Mouse (Mus musculus): Measurements from ENCODE around the gene Armc8.
A peak's percentile ranks its signal among the peaks of the same experiment; 100 is the strongest.

Gene Armc8

DNA sequence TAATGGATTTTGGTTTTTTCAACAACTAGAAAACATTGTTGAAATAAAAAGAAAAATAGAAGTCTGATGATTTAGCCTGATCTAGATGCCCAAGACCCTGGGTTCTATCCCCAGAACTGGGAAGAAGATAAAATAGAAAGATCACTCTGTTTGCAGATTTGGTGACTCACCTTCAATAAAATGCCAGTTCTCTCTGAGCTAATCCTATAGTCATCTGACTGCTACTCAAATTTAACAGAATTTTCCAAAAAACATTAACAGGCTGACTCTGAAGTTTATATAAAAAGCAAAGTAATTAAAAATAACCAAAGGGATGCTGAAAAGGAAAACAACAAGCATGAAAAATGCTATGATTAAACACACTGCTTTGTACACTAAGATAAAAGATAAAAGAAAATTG is 122.4 kb downstream of the Armc8 start:
- DNase-seq (ENCODE audit: low spot score), result no peak

DNA sequence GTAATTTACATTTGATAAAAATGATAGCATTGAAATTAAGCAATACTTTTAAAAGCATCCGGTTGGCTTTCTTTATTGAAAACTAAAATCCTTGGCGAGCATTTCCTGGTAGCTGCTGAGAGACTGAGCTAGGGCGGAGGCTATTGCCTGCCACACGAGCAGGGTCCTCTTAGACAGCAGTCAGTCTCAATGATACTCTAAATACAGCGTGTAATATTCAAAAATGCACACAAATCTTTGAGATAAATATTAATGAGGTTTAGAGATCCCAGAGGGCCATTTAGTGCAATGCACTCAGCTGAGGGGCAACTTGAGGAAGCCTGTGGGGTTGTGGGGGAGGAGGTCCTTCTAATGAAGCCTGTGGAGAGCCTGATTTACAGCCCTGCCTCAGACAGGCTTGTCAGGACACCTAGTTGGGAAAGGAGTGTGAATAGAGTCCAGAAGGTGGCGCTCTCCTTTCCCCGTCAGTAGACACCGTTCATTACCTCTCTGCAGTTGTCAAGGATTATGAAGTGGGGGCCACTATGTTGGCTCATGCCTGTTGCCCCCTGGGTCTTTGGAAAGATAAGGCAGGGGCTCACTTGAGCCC is 124.0 kb downstream of the Armc8 start:
- no peak for DNase-seq (ENCODE audit: low spot score)

DNA sequence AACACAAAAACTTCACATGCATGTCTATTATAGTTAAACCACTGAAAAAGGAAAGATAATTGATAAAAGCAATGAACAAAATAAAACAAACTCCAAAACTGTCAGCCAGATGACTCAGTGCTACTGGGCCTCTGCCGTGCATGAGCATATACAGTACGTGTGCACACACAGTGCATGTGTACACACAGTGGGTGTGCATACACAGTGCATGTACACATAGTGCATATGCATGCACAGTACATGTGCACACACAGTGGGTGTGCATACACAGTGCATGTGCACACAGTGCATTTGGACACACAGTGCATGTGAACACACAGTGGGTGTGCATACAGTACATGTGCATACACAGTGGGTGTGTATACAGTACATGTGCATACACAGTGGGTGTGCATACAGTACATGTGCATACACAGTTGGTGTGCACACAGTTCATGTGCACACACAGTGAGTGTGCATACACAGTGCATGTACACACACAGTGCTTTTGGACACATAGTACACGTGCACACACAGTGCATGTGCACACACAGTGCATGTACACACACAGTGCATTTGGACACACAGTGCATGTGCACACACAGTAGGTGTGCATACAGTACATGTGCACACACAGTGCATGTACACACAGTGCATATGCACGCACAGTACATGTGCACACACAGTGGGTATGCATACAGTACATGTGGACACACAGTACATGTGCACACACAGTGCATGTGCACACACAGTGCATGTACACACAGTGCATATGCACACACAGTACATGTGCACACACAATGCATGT is 126.9 kb downstream of the Armc8 start:
- no peak for DNase-seq (ENCODE audit: low spot score)

DNA sequence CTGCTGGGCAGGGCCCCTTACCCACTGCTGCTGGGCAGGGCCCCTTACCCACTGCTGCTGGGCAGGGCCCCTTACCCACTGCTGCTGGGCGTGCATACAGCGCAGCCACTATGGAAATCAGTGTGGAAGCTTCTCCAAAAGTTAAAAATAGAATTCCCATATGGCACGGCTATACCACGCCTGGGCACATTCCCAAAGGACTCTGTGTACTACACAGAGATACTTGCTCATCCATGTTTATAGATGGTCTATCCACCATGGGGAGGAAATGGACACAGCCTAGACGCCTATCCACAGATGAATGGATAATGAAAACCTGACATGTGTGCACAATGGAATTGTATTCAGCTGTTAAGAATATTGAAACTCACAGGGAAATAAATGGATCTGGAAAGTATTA is 127.8 kb downstream of the Armc8 start:
- no peak for DNase-seq (ENCODE audit: low spot score)

DNA sequence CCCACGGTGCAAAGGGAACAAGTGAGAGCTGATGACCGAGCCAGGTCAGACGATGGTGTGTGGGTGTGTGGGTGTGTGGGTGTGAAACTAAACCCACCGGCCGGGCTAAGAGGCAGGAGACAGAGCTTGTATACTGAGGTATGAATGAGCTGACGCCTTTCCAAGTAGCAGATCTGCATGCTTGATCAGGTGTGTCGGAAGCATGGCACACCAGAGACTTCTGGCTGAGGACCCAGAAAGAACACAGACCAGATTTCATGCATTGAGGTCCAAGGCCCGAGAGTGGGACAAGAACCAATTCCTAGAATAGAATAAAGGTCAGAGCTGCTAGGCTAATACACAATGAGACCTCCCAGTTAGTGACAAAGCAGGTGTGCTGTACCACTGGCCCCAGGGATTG is 129.6 kb downstream of the Armc8 start:
- no peak for DNase-seq (ENCODE audit: low spot score)

DNA sequence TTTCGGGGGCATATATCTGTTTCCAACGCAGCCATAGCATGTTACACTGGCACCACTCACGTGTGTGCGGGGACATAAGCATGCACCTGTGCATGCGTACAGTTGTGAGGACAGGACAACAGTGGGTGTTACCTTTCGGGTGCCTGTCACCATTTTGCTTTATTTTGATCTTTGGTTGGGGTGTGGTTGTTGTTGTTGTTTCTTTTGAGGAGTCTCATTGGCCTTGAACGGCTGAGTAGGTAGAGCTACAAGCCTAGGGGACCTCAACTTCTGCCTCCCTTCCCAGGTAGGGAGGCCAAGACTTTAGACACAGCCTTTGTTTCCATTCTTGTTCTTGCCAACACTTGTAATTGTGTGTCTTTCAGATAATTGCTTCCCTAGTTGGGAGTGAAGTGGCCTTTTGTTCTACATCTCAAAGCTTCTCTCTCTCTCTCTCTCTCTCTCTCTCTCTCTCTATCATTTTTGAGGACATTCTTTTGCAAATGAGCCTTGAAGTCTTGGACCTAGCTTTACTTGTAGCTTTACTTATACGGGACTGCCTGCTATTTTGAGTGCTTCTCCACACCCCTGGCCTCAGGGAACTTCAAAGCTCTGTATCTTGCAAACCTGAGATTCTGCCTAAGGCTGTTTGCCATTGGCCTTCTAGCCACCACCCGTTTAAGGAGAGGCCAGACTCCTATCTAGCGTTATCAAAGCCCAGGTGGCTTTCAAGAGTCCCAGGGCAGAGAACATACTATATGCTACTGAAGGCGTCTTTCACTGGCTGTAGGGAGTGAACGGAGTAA is 130.7 kb downstream of the Armc8 start:
- no peak for DNase-seq (ENCODE audit: low spot score)

DNA sequence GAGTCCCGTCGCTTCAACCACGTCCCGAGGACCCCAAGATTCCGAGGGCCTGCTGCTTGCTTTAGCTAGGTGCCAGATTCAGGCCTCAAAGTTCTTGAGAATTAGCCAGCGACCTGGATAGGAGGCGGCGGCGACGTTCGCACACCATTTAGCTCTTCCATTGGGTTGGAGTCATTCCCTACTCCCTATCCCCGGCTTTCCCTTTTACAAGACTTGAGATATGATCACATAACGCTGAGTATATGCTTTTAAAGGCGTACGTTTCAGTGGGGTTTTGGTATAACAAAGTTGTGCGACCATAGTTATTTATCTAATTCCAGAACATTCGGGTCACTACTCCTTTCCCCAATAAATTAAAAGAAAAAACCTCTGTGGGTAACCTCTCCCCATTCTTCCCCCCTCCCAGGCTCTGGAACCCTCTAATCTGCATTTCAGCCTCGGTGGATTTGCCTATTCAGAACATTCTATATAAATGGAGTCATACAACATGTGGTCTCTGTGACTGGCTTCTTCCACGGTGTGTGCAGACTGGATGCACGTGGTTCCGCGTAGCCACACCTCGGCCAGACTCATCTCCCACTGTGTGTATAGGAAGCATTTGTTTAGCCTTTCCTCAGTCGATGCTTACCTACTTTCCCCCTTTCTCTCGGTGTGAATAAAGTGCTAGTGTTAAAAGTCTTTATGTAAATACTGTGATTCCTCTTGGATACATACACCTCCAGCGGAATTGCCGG is 131.5 kb downstream of the Armc8 start, which contains the start of gene Mras:
Gene Mras, minus strand, starts transcription at position 351 of the 734 bp plus-strand sequence.
- DNase-seq (ENCODE audit: low spot score), result no peak

DNA sequence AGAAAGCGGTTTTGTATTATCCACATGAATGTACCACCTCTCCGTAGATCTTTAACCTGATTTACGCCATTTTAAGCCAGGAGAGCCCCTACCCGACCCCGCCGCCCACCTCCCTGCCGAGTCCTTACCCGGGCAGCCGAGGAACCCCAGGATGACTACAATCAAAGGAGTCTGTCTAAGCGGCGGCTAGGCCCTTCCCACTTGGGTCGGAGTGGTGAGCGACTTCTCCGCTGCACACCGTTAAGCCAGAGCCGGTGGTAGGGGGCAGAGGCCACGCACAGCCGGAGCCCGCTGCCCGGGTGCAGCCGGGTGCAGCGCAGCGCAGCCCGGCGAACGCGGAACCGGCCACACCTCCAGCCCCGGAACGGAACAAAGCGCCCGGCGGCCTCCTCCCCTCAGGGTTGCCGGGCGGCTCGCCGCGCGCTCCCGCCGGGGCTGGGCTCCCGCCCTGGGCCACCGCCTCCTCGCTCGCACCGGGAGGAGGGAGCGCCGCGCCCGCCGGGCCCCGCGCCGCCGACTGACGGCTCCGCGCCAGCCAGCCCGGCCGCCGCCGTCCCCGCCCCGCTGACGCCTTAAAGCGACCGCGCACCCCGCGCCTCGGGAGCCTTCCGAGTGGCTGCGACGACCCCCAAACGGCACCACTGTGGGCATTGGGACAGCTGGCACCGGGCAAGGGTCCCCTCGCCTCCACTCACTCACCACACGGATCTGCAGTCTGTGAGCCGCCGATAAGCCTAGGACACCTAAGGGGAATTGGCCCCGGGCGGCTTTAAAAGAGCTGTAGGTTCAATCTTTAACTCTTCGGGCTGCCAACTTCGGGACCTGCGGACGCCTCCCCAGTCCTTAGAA is 132.3 kb downstream of the Armc8 start:
- DNase-seq (ENCODE audit: low spot score), result peak; percentile 72

DNA sequence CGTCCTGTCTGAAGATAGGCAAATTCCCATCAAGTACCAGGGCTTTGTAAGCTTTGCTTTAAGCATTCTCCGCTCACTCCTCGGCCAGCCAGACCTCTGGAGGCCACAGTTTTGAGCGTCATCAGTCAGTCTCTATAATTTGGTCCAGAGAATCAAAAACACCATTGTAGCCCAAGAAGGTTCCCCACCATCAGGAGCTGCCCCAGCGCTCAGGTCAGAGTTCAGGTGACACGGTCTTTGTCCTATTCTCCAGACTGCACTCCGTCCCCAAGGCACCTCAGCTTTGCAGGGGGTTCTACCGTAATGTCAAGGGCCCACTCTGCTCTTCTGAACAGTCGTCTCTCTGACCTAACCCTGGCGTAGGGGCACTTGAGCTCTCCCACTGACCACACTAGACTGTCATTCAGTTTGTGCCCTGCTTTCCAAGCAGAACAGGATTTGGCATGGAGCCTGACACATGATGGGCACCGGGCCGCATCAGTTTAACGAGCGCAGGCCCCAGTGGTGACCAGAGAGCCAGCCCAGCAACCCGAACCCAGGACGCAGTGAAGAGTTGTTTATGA is 133.0 kb downstream of the Armc8 start:
- no peak for DNase-seq (ENCODE audit: low spot score)

DNA sequence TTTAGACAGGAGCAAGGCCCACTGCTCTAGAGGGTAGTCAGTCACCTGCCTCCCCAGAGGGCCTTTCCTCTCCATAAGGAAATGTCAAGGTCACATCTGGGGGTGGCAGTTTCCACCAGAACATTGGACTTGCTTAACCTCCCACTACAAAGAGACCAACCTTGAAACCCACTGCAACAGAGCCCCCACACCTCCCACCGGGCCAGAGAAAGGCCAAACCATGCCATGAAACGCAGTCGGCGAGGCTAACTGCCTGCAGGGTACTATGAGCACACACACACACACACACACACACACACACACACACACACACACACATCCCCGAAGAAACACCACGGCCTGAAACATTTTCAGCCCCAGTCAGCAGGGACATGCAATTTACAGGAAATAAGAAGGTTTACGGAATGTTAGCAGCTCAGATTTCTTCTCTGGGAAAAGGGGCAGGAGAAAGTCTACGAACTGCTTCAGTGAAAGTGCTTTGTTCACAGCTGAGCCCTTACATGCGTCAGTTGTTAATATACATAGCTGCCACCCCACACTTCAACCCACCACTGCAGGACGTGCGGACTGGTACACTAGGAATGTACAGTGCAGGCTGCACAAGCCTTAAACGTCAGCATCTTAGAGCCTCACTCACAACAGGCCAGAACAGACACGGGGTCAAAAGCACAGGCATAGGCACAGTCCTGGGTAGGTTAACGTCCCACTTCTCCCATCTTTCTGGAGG is 133.6 kb downstream of the Armc8 start:
- DNase-seq (ENCODE audit: low spot score), result peak; percentile 32

DNA sequence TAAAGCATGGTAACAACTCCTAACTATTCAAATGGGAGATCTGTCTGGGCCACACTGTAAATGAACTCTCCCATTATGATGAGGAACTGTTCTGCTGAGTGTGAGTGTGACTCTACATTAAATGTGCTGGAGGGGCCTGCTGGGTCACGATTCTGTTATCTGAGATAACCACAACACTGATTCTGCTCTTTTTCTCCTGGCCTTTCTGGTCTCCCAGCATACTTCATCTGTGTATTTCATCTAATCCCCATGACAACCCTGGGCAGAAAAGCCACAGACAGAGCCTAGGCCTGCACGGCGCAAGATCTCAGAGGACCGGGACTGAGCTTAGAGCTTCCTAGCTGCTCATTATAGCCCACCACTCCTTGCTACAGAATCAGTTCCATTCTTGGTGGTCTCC is 136.2 kb downstream of the Armc8 start:
- DNase-seq (ENCODE audit: low spot score), result no peak

DNA sequence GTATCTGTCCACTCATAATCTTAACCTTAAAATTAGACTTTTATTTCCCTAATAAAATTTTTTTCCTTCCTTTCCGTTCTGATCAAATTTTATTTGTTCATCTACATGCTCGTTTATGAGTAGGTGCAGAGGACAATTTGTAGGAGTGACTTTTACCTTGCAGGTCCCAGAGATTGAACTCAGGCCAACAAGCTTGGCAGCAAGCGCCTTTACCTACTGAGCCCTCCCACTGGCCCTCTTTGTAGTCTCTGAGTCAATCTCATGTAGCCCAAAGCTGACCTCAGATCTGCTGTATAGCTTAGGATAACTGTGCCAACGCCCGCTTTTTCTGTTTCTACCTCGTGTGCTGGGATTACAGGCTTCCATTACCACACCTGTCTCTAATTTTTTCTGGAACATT is 136.7 kb downstream of the Armc8 start:
- no peak for DNase-seq (ENCODE audit: low spot score)

DNA sequence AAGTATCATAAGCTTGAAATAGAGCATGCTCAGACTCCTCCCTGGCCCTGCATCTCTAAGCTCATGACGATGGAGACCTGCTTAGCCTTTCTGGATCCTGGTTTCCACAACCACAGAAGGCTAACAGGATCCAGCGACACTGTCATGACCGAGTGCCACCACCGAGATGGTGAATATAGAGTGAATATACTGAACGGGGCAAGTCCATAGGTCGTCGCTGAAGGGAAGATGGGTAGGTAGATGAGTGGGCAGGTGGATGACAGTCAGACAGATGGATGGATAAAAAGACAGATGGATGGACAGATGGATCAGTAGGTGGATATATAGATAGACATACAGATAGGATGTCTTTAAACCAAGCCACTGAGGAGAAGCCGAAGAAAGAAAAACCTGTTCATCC is 137.4 kb downstream of the Armc8 start:
- DNase-seq (ENCODE audit: low spot score), result no peak

DNA sequence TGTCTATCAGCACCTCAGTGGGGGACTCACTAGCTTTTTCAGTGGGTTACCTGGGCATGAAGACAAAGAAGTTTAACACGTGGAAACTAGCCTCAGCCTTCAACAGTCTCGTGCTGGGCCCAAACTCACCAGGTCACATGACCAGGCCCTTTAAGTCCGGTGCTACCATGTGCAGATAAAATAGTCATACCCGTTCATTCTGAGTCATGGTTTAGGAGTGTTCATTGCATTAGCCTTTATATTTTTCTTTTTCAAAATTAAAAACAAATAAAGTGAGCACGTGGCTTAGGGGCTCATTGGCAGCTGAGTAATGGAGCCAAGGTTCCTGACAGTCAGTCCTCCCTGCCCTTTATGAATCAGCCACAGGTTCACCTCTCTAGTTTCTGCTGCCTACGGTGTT is 137.9 kb downstream of the Armc8 start:
- DNase-seq (ENCODE audit: low spot score), result no peak

DNA sequence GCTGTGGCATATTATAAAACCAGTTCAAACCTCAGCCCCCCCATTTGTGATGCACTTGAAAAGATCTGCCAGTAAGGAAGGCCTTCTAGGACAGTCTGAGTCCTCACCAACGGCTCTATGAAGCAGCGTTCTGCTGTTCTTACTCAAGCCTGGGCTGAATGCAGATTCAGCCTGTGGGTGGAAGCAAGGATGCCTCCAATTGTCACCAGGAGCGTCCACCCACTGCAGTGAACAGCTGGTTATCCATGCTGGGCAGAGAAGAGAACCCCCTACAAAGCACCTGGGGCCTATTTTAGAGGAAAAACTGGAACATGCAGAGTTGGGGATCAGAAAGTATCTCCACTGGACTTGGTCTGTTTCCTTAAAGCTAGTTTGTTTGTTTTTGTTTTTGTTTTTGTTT is 138.9 kb downstream of the Armc8 start:
- no peak for DNase-seq (ENCODE audit: low spot score)

DNA sequence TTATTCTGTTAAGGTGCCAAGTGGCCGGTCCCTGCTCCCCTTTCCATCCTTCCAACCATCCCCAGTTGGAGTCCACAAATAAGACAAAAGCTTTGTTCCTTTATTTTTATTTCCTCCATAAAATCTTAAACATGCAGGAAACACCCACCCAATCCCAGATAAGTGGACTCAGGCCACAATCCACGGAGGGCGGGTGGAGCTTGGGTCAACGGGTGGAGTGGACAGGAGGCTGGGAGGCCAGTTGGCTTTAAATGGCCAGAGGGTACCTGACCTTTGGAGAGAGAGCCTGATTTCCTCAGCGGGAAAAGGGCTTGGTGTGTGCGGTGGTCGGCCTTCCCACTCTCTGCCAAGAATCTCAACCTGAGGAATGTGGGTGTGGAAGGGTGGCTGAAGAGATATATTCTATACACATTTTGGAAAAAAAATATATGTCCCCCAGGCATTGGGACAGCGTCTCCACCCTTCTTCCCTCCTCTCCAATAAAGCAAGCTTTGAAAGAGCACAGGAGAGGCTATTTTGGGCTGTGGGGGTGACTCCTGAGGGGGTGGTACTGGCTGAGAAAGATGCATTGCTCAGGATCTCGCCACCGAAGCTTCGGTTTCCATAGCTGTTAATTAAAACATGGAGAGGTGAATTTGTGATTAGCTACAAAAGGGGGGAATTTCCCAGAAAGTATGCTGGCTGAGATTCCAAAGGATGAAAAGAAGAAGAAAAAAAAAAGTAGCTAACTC is 139.9 kb downstream of the Armc8 start:
- no peak for DNase-seq (ENCODE audit: low spot score)
